Mouse (Mus musculus): ENCODE measurements around the gene Hes6. TPM values are rescaled to one million over a fixed set of nuclear protein-coding genes. Genes with fewer than 3 reads are reported as not detected.
A peak's percentile ranks its signal among the peaks of the same experiment; 100 is the strongest.

The Hes6 gene
- polyA plus RNA-seq, 1 experiment from 2014 or later: 75.1 TPM

GRCm38 (mm10) chr1:91380453-91381090 is 33.3 kb downstream of the Hes6 start:
- 46% methylated on average over 7 of the region's 7 CpGs for WGBS
- DNase-seq (ENCODE audit: low spot score): peak; percentile 84

GRCm38 (mm10) chr1:91373414-91373835 is 40.4 kb downstream of the Hes6 start:
- TF ChIP-seq CTCF (IDR thresholded peaks at IDR 0.05) (no peak), EP300 (IDR thresholded peaks at IDR 0.05) (no peak)
- 89% methylated on average over 6 of the region's 6 CpGs for WGBS
- DNase-seq (ENCODE audit: low spot score): no peak

More at GRCm38 (mm10) chr1:91380453-91381090, 33.3 kb downstream of the Hes6 start:
- Histone ChIP-seq H3K4me1 (ENCODE audit: insufficient read depth, low read depth, low read length) (no peaks in the 10 kb centered on the region), H3K36me3 (ENCODE audit: insufficient read depth, low read length) (peaks cover 66% of the 10 kb centered on the region), H3K27ac (ENCODE audit: low read length) (no peak overlapping the region), H3K9me3 (ENCODE audit: low read length) (no peaks in the 10 kb centered on the region), H3K9ac (replicated peaks; ENCODE audit: low read depth) (no peak overlapping the region), H3K4me3 (ENCODE audit: low read depth, low read length) (no peak overlapping the region), H3K4me2 (replicated peaks; ENCODE audit: low read depth, low read length) (no peak overlapping the region), H3K27me3 (replicated peaks; ENCODE audit: insufficient read depth, low read length) (no peaks in the 10 kb centered on the region)
- peak; percentile 58 for ATAC-seq
- TF ChIP-seq CTCF (IDR thresholded peaks at IDR 0.05): peak; percentile 94
- no peak for TF ChIP-seq EP300 (IDR thresholded peaks at IDR 0.05)

GRCm38 (mm10) chr1:91370055-91370454 is 43.8 kb downstream of the Hes6 start:
- H3K36me3 ChIP-seq (ENCODE audit: insufficient read depth, low read length): peaks cover 23% of the 10 kb centered on the region
- H3K27ac ChIP-seq (ENCODE audit: low read length): no peak overlapping the region

More at GRCm38 (mm10) chr1:91373414-91373835, 40.4 kb downstream of the Hes6 start:
- Histone ChIP-seq H3K36me3 (ENCODE audit: insufficient read depth, low read length) (peaks cover 48% of the 10 kb centered on the region), H3K4me2 (replicated peaks; ENCODE audit: low read depth, low read length) (no peak overlapping the region), H3K9me3 (ENCODE audit: low read length) (no peaks in the 10 kb centered on the region), H3K27me3 (replicated peaks; ENCODE audit: insufficient read depth, low read length) (no peaks in the 10 kb centered on the region), H3K4me3 (ENCODE audit: low read depth, low read length) (no peak overlapping the region), H3K9ac (replicated peaks; ENCODE audit: low read depth) (no peak overlapping the region), H3K27ac (ENCODE audit: low read length) (no peak overlapping the region), H3K4me1 (ENCODE audit: insufficient read depth, low read depth, low read length) (no peaks in the 10 kb centered on the region)
- ATAC-seq: no peak

GRCm38 (mm10) chr1:91369408-91369807 is 44.4 kb downstream of the Hes6 start:
- TF ChIP-seq CTCF (IDR thresholded peaks at IDR 0.05): no peak
- TF ChIP-seq EP300 (IDR thresholded peaks at IDR 0.05): no peak
- no peak for DNase-seq (ENCODE audit: low spot score)
- Histone ChIP-seq H3K4me2 (replicated peaks; ENCODE audit: low read depth, low read length) (no peak overlapping the region), H3K9me3 (ENCODE audit: low read length) (no peaks in the 10 kb centered on the region), H3K36me3 (ENCODE audit: insufficient read depth, low read length) (peaks cover 18% of the 10 kb centered on the region), H3K4me3 (ENCODE audit: low read depth, low read length) (no peak overlapping the region), H3K27ac (ENCODE audit: low read length) (no peak overlapping the region), H3K27me3 (replicated peaks; ENCODE audit: insufficient read depth, low read length) (no peaks in the 10 kb centered on the region), H3K4me1 (ENCODE audit: insufficient read depth, low read depth, low read length) (no peaks in the 10 kb centered on the region), H3K9ac (replicated peaks; ENCODE audit: low read depth) (no peak overlapping the region)
- no peak for ATAC-seq
- WGBS: 66% methylated on average over 4 of the region's 4 CpGs

More at GRCm38 (mm10) chr1:91370055-91370454, 43.8 kb downstream of the Hes6 start:
- DNase-seq (ENCODE audit: low spot score) (no peak), ATAC-seq (no peak)
- no peak overlapping the region for H3K9ac ChIP-seq (replicated peaks; ENCODE audit: low read depth)
- no peak overlapping the region for H3K4me3 ChIP-seq (ENCODE audit: low read depth, low read length)
- no peaks in the 10 kb centered on the region for H3K9me3 ChIP-seq (ENCODE audit: low read length)
- H3K27me3 ChIP-seq (replicated peaks; ENCODE audit: insufficient read depth, low read length): no peaks in the 10 kb centered on the region
- no peak for TF ChIP-seq EP300 (IDR thresholded peaks at IDR 0.05)
- no peak for TF ChIP-seq CTCF (IDR thresholded peaks at IDR 0.05)
- 86% methylated on average over 23 of the region's 23 CpGs for WGBS
- H3K4me2 ChIP-seq (replicated peaks; ENCODE audit: low read depth, low read length): no peak overlapping the region
- no peaks in the 10 kb centered on the region for H3K4me1 ChIP-seq (ENCODE audit: insufficient read depth, low read depth, low read length)

- TF ChIP-seq CTCF (IDR thresholded peaks at IDR 0.05) (no peak), EP300 (IDR thresholded peaks at IDR 0.05) (no peak)
- Histone ChIP-seq H3K4me3 (ENCODE audit: low read depth, low read length) (no peak overlapping the region), H3K27ac (ENCODE audit: low read length) (no peak overlapping the region), H3K4me2 (replicated peaks; ENCODE audit: low read depth, low read length) (no peak overlapping the region), H3K27me3 (replicated peaks; ENCODE audit: insufficient read depth, low read length) (no peaks in the 10 kb centered on the region), H3K9ac (replicated peaks; ENCODE audit: low read depth) (no peak overlapping the region), H3K9me3 (ENCODE audit: low read length) (no peaks in the 10 kb centered on the region), H3K36me3 (ENCODE audit: insufficient read depth, low read length) (peaks cover 15% of the 10 kb centered on the region), H3K4me1 (ENCODE audit: insufficient read depth, low read depth, low read length) (no peaks in the 10 kb centered on the region)
- WGBS: 98% methylated on average over 3 of the region's 3 CpGs
- DNase-seq (ENCODE audit: low spot score) (no peak), ATAC-seq (no peak)
These were observed 46.5 kb downstream of the Hes6 start for GRCm38 (mm10) chr1:91367295-91367694.

- WGBS: 4% methylated on average over 42 of the region's 68 CpGs
These were observed 47.4 kb downstream of the Hes6 start, which contains the start of gene Erfe for GRCm38 (mm10) chr1:91366215-91367108. Gene Erfe (plus strand): TSS chr1:91366430.

More at GRCm38 (mm10) chr1:91366215-91367108, 47.4 kb downstream of the Hes6 start, which contains the start of gene Erfe:
- H3K9me3 ChIP-seq (ENCODE audit: low read length): no peaks in the 10 kb centered on the region
- peak within 1 kb of the TSS; percentile 29 for H3K9ac ChIP-seq (replicated peaks; ENCODE audit: low read depth)
- DNase-seq (ENCODE audit: low spot score) (peak; percentile 76), ATAC-seq (peak; percentile 75)
- no peaks in the 10 kb centered on the region for H3K27me3 ChIP-seq (replicated peaks; ENCODE audit: insufficient read depth, low read length)
- no peak within 1 kb of the TSS for H3K27ac ChIP-seq (ENCODE audit: low read length)
- peak within 1 kb of the TSS; percentile 84 for H3K4me2 ChIP-seq (replicated peaks; ENCODE audit: low read depth, low read length)
- H3K4me1 ChIP-seq (ENCODE audit: insufficient read depth, low read depth, low read length): no peaks in the 10 kb centered on the region
- TF ChIP-seq EP300 (IDR thresholded peaks at IDR 0.05) (no peak), CTCF (IDR thresholded peaks at IDR 0.05) (peak; percentile 88)
- H3K4me3 ChIP-seq (ENCODE audit: low read depth, low read length): peak within 1 kb of the TSS; percentile 34
- H3K36me3 ChIP-seq (ENCODE audit: insufficient read depth, low read length): peaks cover 9% of the 10 kb centered on the region

Measured in lung, postnatal 0 days (tissue).